Mouse (Mus musculus): ENCODE data around the gene Chchd3.

DNA sequence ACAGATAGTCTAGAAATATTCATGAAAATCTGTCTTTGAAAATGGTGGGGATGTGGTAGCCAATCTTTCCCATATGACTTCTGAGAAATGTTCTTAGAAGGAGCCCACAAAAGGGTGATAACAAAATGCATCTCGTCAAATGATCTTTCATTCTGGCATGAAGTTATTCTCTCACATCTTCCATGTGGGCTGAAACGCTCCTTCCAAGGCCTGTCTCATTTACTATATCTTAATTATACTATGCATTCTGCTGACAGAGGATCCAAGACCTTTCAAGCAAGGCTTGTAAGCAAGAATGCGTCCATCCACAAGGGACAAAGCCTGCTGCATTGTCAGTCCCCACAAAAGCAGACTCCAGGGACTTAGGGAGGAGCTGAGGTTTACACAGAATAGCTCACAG is 185.9 kb downstream of the Chchd3 start:
- no peak for TF ChIP-seq EP300 (IDR thresholded peaks at IDR 0.05; ENCODE audit: low read depth)
- no peak for TF ChIP-seq CTCF (IDR thresholded peaks at IDR 0.05; ENCODE audit: low read depth)
